Mouse (Mus musculus) lung, postnatal 4 days (tissue): Measurements from ENCODE around the gene Prcc.
"Not testable (repeated sequence)": the region's sequence is repeated elsewhere in the genome, so short reads cannot be mapped to it uniquely, and the experiment has no call there.

Source experiments
- DNase-seq, 2 experiments: peaks; one replicate each; pipeline ENCODE4 v3.0.0; 2021

The Prcc gene

DNA sequence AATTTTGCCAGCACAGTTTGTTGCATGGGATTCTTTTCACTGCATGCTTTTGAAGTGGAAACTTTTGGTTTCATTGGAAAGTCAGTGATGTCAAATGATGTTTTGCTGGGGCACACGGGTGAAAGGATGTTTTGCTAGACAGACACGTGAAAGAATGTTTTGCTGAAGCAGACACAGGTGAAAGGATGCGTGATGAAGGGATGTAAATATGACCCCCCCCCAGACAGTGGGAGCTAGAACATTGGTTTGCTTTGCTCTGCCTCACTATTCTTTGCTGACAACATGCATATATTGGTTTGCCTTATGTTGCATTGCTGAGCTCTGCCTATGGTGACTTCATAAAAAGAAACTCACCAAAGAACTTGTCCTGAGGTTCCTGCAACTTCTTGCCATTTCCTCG lies 40.4 kb downstream of the Prcc start:
- no peak for DNase-seq

DNA sequence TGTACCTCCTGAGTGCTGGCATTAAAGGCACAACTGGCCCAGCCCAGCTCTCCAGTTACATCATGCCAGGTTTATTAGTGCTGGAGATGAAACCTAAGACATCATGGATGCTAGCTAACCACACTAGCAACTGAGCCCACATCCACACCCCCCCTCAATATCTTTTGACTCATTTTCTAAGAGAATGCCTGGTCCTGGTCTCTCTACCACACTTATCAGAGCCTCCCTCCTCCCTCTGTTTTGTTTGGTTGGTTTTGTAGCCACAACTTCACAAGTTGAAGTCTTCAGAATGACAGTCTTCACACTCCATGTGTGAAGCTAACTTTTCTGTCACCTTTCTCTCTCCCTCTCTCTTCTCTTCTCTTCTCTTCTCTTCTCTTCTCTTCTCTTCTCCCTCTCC lies 44.5 kb downstream of the Prcc start:
- no peak for DNase-seq

DNA sequence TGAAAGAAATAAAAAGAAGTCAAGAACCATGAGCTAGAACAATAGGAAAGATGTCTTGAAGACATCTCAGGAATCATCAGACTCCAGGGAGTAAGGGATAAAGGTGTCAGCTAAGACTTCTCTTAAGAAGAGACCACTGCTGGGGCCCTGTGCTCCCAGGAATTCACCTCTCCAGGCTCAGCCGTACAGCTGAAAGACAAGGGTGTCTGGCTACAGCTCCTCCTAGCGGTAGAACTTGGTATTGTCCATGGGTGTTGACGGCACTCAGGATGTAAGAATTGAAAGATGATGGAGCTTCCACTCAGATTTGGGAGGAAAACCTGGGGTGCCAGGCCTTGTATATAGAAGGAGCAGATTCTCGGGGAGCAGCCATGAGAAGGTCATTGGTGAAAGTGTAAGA lies 46.8 kb downstream of the Prcc start:
- peak in 1 of 2 experiments; percentile 80 for DNase-seq

DNA sequence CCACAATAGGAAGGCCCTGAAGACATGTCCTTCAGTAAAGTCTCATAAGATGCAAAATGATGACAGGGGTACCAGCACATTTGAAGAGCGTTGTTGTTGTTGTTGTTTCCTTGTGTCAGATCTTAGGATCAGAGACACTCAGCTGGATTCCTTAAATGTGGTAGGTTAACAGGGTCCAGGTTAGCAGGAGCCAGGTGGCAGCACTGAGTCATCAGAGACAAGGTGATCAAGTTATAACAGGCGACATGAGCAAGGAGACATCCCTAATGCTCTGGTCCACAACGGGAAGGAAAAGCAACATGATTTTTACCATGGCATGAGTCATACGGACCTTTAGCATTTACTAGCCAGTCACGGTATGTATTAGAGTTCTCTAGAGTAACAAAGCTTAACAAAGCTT lies 51.9 kb downstream of the Prcc start:
- DNase-seq, result no peak

DNA sequence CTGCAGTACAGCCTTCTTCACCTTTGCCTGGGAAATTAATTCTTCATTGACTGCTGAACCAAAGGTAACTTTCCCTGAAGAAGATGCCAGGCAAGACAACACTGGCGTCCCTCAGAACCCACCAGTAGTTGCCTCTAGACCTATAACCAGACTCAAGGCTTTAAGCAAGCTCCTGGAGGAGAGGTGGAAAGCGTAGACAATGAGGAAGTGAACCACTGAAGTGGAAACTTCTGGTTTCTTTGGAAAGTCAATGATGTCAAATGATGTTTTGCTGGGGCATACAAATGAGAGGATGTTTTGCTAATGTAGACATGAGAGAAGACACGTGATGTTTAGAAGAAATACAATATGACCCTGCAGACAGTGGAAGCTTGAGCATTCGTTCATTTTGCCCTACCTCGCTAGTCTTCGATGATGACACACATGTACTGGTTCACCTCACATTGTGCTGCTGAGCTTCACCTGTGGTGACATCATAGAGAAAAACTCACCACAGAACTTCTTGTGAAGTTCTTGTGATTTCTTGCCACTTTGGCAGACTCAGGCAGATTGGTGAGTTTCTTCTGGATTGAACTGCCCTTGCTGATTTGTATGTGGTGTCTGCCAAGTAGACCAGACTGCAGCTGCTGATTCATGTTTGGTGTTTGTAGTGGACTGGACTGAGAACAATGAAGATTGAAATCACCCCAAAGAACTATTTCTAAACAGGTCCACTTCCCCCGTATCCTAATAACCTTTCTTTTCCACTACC lies 53.1 kb downstream of the Prcc start:
- DNase-seq, result no peak

DNA sequence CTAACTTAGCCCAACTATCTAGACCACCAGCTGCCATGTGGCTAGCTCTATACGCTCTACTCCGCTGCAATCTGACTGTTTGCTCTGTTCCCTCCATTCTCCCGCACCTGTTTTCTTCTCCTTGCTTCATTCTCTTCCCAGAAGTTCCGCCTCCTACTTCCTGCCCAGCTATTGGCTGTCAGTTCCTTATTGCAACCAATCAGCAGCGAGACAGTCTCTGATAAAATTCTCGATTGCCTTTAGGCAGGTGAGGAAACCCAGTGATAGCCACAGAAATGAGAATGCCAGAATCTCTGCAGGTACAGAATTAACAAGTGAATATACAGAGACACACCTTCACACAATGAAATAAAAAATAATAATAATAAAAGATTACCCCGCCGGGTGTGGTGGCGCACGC lies 56.4 kb downstream of the Prcc start:
- no peak for DNase-seq

DNA sequence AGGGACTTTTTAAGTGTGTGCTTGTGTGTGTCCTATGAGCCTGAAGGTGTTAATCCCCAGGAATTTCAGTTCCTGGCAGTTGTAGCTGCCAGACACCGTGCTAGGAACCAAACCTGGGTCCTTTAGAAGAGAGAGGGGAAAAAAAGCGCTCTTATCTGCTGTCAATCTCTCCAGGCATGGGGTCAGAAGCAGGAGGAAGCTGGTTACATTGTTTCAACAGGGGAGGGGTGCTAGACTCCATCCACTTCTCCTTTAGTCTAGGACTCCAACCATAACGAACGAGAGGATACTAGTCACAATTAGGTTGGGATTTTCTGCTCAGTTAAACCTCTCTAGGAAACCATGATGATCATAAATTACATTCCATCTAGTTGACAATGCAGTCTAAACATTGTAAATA lies 57.0 kb downstream of the Prcc start:
- DNase-seq, result no peak

DNA sequence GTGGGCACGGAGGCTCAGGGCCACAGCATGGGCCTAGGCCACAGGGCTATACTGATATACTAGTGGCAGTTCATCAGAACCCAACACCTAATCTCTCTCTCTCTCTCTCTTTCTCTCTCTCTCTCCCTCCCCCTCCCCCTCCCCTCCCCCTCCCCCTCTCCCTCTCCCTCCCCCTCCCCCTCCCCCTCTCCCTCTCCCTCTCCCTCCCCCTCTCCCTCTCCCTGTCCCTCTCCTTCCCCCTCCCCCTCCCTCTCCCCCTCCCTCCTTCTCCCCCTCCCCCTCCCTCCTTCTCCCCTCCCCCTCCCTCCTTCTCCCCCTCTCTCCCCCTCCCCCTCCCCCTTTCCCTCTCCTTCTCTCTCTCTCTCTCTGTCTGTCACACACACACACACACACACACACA lies 61.2 kb downstream of the Prcc start, which contains the start of gene Pear1:
TSS of gene Pear1 (minus strand) at position 101 of the 400 bp plus-strand sequence.
- not testable (repeated sequence) for DNase-seq

DNA sequence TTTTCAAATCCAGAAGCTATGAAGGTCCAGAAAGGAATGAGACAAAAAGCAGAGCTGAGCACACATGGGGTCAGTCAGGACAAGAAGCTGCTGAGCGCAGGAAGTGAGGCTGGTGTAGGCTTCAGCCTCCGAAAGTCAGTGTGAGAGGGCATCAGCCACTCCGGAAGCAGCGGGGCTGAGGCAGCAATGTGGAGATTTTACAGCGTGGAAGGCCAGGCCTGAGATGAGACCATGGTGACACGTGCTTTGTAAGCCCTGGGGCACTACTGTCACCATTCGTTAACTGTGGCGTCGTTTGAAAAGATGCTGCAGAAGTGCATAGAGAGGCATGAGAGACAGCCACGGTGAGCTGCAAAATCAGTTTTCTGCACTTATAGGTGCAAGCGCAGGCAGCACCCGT lies 67.2 kb downstream of the Prcc start:
- no peak for DNase-seq

DNA sequence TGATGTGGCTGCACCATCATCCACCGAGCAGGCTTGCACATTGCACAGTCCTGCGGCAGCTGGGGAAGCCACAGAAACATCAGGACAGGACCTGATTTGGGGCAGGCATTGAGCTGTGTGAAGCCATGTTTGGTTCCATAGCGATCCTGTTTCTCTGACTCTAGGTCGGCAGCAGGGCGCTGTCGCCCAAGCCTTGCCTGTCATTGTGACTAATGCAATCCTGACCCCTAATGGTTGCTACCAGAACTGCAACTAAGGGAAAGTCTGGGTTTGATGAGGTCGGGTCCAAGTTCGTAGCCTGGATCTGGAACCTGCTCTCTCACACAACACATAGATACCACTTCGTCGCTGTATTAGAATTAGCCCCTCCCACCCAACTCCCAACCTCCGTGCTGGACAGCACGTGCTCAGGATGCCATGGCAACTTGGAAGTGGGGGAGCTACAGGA lies 68.7 kb downstream of the Prcc start:
- peak; percentile 49 to 79 for DNase-seq

DNA sequence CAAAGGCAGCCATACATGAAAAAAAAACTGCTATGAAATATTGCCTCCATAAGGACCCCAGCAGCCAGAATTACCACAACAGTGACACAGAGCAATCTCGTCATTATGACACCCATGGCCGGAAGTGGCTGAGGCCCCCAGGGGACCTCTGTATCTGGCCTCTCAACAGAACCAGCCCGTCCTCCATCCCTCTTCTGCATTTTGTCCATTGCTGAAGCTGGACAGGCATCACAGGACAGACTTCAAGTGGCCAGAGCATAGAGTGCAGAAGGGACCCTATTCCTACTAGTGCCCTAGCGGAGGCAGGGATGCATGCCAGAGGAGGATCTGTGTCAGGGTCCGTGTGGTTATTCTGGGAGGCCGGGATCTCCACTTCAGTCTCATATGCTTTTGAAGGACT lies 69.2 kb downstream of the Prcc start:
- DNase-seq, result no peak

DNA sequence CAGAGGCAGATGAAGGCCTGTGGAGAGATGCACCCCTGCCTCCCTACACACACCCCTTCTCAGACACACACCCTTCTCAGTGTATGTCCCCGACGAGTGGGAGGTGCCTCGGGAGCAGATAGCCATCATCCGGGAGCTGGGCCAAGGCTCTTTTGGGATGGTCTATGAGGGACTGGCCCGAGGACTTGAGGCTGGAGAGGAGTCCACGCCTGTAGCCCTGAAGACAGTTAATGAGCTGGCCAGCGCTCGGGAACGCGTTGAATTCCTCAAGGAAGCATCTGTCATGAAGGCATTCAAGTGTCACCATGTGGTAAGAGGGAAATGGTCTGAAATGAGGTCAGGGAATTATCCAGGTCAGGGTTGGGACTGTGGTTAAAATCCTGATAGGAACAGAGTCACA lies 72.5 kb downstream of the Prcc start:
- DNase-seq, result no peak

DNA sequence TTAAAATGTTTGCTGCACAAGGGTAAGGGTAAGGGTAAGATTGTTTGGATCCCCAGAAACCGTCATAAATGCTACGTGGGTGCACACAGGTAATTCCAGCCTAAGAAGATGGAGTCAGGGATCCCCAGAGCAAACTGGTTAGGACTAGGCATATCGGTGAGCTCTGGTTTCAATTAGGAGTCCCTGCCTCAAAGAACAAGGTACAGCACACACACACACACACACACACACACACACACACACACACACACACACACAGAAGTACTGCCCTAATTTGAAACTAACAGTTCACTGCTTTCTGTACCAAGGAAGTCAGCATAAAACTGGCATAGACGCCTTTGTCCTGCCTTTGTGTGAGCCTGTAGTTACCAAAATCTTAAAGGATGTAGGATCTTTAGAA lies 73.0 kb downstream of the Prcc start:
- DNase-seq, result no peak

DNA sequence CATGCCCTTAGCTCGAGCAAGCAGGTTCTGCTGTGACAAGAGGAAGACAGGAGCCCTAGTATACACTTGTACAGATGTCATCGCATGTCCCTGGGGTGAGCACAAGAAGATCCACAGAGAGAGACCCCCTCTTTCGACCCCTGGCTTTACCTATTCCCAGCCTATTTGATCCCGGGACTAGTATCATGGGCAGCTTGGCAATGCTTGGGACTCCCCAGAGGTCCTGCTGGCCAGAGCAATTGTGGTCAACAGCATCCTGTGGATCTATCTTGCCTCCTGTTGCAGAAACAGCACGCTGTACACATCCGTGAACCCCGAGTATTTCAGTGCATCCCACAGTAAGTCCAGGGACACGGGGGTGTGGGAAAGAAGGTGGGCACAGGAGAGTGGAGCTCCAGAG lies 74.1 kb downstream of the Prcc start:
- no peak for DNase-seq

DNA sequence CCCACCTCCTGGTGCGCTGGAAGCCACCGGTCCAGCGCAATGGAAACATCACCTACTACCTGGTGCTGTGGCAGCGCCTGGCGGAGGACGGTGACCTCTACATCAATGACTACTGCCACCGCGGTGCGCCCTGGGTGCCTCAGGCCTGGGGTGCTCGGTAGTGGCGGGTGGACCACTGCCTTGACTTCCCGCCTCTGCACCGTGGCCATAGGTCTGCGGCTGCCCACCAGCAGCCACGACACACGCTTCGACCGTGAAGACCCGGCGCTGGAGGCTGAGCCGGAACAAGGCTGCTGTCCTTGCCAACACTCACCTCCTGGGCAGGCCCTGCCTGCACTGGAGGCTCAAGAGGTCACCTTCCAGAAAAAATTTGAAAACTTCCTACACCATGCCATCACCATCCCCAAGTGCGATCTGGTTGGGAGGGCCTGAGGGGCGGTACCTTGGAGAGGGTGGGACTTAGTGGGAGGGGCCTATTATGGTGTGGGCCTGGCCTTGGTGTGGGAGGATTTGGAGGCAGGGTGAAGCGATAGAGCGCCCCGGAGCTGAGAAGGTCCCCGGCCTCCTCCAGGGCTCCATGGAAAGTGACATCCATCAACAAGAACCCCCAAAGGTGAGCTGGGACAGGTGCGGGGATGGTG lies 76.0 kb downstream of the Prcc start:
- DNase-seq, result no peak
